Mouse (Mus musculus): ENCODE data around the gene Ropn1l. TPM values are rescaled to one million over a fixed set of nuclear protein-coding genes. Genes with fewer than 3 reads are reported as not detected.

The Ropn1l gene
- polyA plus RNA-seq (2015; fragmentation: Nextera tagmentation; extraction: Ambion mirVana) = 1.6 and 1.7 TPM in 2 replicates

DNA sequence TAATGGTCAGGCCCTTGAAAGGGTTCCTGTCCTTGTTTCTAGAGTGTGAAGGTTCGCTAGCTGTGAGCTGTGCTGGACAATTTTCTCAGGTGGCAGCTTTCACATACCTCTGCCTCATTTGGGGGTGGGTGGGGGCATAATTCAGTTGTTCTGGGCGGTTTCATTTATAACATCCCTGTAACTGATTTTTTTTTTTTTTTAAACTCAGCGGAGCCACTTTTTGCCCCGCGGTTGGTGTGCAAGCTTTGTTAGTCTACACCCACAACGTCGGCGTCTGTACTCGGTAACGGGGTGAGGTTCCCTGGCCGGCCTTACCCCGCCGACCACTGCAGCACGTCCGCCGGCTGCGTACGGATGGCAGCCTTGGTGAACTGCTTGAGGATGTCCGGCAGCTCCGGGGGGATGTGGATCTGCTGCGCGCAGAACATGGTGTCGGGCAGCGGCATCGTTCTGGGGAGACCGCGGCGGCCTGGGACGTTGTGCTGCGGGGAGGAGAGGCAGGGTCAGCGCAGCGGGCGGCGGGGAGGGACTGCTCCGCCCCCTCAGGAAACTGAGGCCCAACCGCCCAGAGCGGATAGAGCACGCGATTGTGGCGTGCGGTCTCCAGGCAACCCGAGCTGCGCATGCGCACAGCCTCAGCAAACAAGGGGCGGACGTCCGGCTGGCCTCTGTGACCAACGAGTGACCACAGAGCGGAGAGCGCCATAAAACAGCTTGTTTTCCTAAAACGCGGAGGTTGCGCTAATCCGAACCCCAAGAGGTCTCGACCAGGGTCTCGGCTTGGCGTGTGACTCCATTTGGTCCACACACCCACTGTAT lies at the start of gene Ropn1l:
TSS of gene Ropn1l (minus strand) at position 640 of the 819 bp plus-strand sequence.

Other genes with a start within 250 kb of the Ropn1l start
- 55.4 and 59.9 TPM in 2 replicates for gene Dap, start 229.4 kb downstream of the Ropn1l start, polyA plus RNA-seq (2015; fragmentation: Nextera tagmentation; extraction: Ambion mirVana)
- gene Ankrd33b, start 86.0 kb downstream of the Ropn1l start, polyA plus RNA-seq (2015; fragmentation: Nextera tagmentation; extraction: Ambion mirVana) = 4.2 and 5.3 TPM in 2 replicates
- gene March6, start 77.3 kb upstream of the Ropn1l start, polyA plus RNA-seq (2015; fragmentation: Nextera tagmentation; extraction: Ambion mirVana) = 16.2 and 17.1 TPM in 2 replicates
- gene Cmbl, start 111.7 kb upstream of the Ropn1l start, polyA plus RNA-seq (2015; fragmentation: Nextera tagmentation; extraction: Ambion mirVana) = 7.3 and 11.2 TPM in 2 replicates
- gene Cct5, start 148.1 kb upstream of the Ropn1l start, polyA plus RNA-seq (2015; fragmentation: Nextera tagmentation; extraction: Ambion mirVana) = 284 and 303 TPM in 2 replicates
- gene Fam173b, start 148.1 kb upstream of the Ropn1l start, polyA plus RNA-seq (2015; fragmentation: Nextera tagmentation; extraction: Ambion mirVana) = 11.1 and 12.6 TPM in 2 replicates